Mouse (Mus musculus) testis, adult 2 months (tissue): ENCODE data around the gene Proser2. TPM values are rescaled to one million over a fixed set of nuclear protein-coding genes. Genes with fewer than 3 reads are reported as not detected.

ENCODE experiments used
- H3K27ac ChIP-seq: fragments of 200-500 bp; 2 replicates; pipeline ENCODE4 v1.5.1; 2012; ENCODE audit warnings: low read depth, low read length; ENCODE audit not compliant: control insufficient read depth, insufficient read depth
- H3K27me3 ChIP-seq: fragments of 200-500 bp; 2 replicates; pipeline ENCODE4 v1.6.1; 2012; ENCODE audit warnings: mild to moderate bottlenecking, low read length, moderate library complexity; ENCODE audit not compliant: control insufficient read depth, insufficient read depth
- H3K36me3 ChIP-seq: fragments of 200-500 bp; 2 replicates; pipeline ENCODE4 v1.6.1; 2012; ENCODE audit warnings: mild to moderate bottlenecking, low read length; ENCODE audit not compliant: control insufficient read depth, insufficient read depth
- H3K4me1 ChIP-seq: fragments of 200-500 bp; 2 replicates; pipeline ENCODE4 v1.6.1; 2012; ENCODE audit warnings: low read length; ENCODE audit not compliant: control insufficient read depth, insufficient read depth
- H3K4me3 ChIP-seq: fragments of 200-500 bp; 2 replicates; pipeline ENCODE4 v1.5.1; 2012; ENCODE audit warnings: low read depth, mild to moderate bottlenecking, low read length, moderate library complexity, mixed read lengths; ENCODE audit not compliant: control insufficient read depth
- CTCF ChIP-seq: fragments of 200-500 bp; IDR thresholded peaks from 2 replicates; pipeline ENCODE4 v1.5.1; 2012; ENCODE audit warnings: low read depth, mild to moderate bottlenecking, inconsistent platforms, low read length, moderate library complexity; ENCODE audit not compliant: control insufficient read depth, insufficient read depth, insufficient replicate concordance
- POLR2A ChIP-seq: fragments of 200-500 bp; IDR thresholded peaks from 2 replicates; pipeline ENCODE4 v1.6.1; 2012; ENCODE audit warnings: low read depth, mild to moderate bottlenecking, inconsistent platforms, low read length, moderate library complexity; ENCODE audit not compliant: control insufficient read depth
- polyA plus RNA-seq: library from polyadenylated mRNA; depleted of rRNA; stranded (reverse); fragments of >200 nt; gene quantifications from 2 replicates; pipeline ENCODE4 v1.2.3, GENCODE M21; 2012; rRNA removed

Gene Proser2
- 1.3 and 1.9 TPM in 2 replicates for polyA plus RNA-seq

DNA sequence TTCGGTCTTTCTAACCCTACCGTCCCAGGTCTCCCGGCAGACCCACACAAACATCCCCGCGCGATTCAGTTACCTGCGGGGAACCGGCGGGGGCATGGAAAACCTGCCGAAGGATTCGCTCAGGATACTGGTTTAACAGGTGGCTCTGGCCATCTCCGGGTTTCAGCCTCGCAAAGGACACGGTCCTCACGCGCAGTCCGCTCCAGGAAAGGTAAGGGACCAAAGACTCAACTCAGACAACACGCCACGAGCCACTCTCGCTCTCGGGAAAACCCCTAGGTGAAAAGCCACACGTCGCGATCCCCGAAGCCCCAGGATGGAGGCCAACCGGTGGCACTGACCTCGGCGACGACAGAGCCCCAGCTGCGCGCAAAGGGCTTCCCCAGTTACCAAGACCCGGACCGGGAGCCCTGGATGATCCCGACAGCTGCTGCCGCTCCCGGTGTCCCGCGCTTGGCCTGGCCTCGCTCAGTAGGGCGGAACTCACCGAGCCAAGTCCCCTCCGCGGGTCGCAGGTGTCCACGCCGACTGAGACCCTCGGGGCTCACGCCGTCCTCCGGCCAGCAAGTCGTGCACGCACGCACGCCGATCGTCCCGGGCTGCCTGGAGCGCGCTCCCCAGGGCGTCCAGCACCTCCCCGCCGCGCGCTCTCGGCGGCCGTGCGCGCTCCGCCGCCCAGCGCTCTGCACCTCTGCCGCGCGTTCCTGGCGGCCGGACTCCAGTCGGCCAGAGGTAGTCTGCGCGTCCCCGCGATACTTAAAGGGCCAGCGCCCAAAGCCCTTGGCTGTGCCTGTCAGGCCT, at the start of gene Proser2:
Proser2 (minus strand) TSS at position 657 of the 801 bp plus-strand sequence.
- Histone ChIP-seq H3K27ac (peak within 1 kb of the TSS; percentile 47), H3K36me3 (no peaks in the 10 kb centered on the region), H3K4me1 (peaks cover 4% of the 10 kb centered on the region), H3K27me3 (no peaks in the 10 kb centered on the region), H3K4me3 (peak within 1 kb of the TSS; percentile 91)
- TF ChIP-seq POLR2A = peak; percentile 31; the same call in 1 of the 2 replicates
- no peak for TF ChIP-seq CTCF

DNA sequence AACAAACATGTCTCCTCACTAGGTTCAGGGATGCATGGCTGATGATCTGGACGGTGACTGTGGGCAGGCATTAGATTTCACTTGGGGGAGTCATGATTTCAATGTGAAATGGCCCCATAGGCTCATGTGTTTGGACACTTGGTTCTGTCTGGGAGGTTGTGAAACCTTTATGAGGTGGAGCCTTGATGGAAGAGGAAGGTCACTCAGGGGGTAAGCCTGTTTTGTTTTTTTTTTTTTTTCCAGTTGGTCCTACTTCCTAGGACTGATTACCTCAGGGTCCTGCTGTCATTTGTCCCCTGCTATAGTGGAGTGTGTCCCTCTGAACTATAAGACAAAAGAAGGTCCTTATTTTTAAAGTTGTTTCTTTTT, 49.7 kb upstream of the Proser2 start:
- Histone ChIP-seq H3K36me3 (no peaks in the 10 kb centered on the region), H3K4me3 (no peak overlapping the region), H3K27ac (no peak overlapping the region), H3K27me3 (no peaks in the 10 kb centered on the region), H3K4me1 (no peaks in the 10 kb centered on the region)
- TF ChIP-seq POLR2A (no peak), CTCF (no peak)

DNA sequence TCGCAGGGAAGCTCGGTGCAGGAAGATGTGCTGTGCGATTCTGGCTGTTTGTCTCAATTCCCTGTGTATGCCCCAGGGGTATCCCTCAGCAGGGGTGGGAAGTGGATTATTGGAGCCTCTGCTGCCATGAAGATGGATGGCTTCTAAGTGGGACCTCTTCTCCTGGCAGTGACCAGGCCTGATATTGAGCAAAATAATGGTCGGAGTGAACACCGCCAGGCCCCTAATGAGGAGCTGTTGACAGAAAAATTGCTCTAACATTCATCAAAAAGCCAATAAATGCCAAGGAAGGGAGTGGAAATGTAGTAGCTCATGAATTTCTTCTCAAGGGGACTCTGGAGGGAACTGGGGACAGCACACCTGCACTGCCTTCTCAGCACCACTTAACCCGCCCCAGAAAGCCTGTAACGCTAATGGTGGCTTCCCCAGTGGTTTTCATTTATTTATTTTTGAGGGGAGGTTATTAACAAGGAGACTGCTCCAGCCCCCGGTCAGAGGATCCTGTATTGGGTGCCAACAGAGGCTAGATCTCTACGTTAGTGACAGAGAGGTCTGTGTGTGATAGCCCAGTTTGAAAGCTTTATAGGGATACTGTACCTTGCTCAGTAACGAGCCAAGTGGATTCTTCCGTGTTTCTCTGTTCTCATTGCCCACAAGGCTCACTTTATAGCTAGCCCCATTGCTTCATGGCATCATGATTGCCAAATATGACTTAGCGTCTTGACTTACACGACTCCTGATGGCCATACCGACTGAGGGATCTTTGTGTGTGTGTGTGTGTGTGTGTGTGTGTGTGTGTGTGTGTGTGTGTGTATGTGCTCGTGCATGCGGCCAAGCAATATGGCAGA, 49.1 kb upstream of the Proser2 start:
- Histone ChIP-seq H3K27me3 (no peaks in the 10 kb centered on the region), H3K4me3 (no peak overlapping the region), H3K4me1 (no peaks in the 10 kb centered on the region), H3K36me3 (no peaks in the 10 kb centered on the region), H3K27ac (no peak overlapping the region)
- TF ChIP-seq CTCF (no peak), POLR2A (no peak)

DNA sequence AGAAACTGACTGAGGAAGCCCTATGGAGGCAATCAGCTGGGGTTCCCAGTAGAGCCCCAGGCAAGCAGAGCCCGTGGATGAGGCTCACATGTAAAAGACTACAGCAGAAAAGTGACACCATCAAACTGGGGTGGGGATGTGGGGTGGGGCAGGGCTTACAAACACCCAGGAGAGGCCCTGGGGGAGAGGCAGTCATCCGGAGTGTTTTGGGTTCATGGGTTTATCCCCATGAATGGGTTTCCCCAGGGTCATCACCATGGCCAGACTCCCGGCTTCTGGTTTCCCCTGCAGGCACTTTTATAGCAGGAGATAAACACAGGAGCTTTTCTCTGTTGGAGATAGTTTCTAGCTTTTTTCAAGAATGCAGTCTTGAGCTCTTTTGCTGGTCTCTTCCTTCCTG, 43.0 kb upstream of the Proser2 start:
- Histone ChIP-seq H3K27ac (no peak overlapping the region), H3K36me3 (no peaks in the 10 kb centered on the region), H3K4me1 (no peaks in the 10 kb centered on the region), H3K27me3 (no peaks in the 10 kb centered on the region), H3K4me3 (no peak overlapping the region)
- TF ChIP-seq CTCF (no peak), POLR2A (no peak)

DNA sequence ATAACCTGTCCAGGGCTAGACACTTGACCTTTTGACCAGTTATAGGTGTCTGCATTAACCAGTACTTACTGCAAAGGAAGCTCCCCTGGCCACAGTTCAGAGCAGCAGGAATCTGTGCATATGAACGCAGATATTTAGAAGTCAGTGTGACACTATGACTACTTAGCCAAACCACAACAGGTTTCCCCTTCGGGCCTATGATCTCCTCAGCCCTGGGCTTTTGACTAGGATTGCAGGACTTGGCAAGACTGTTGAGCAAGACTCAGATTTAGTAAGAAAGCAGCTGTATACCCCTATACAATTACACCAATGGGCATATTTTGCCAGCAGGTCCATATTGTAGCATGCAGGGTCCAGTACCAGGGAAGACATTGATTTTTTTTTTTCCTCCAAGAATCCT, 38.5 kb upstream of the Proser2 start:
- H3K4me1 ChIP-seq = no peaks in the 10 kb centered on the region
- no peaks in the 10 kb centered on the region for H3K27me3 ChIP-seq
- no peak overlapping the region for H3K27ac ChIP-seq
- H3K36me3 ChIP-seq = no peaks in the 10 kb centered on the region
- no peak overlapping the region for H3K4me3 ChIP-seq
- TF ChIP-seq POLR2A = no peak
- no peak for TF ChIP-seq CTCF

DNA sequence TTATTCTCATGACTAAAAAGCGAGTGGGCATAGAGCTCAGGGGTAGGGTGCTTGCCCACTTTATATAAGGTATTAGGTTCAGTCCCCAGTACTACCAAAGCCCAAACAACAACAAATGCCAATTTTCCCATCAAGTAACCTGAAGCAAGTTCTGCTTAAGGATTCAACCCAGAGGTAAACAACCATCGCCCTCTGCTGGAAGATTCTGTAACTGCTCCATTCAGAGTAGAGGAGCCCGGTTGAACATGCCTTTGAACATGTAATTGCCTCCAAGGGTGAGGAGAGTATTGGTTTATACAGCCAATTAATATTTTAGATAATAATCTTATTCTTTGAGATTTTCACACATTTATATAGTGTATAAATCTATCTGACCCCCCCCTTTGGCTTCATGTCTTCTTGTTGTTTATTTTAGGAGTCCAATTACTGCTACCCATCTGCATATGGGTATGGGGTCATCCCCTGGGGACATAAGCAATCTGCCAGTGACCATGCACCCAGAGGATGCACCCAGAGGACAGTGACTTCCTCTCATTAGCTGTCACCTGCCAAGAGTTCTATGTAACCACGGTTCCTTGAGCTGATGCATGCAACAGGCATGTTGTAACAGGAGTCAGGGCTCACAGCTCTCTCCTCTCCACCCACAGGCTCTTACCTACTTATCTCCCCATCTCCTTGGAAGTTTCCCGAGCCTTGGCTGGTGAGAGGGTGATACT, 38.0 kb upstream of the Proser2 start:
- Histone ChIP-seq H3K27me3 (no peaks in the 10 kb centered on the region), H3K27ac (no peak overlapping the region), H3K4me3 (no peak overlapping the region), H3K4me1 (no peaks in the 10 kb centered on the region), H3K36me3 (no peaks in the 10 kb centered on the region)
- TF ChIP-seq POLR2A (no peak), CTCF (no peak)

DNA sequence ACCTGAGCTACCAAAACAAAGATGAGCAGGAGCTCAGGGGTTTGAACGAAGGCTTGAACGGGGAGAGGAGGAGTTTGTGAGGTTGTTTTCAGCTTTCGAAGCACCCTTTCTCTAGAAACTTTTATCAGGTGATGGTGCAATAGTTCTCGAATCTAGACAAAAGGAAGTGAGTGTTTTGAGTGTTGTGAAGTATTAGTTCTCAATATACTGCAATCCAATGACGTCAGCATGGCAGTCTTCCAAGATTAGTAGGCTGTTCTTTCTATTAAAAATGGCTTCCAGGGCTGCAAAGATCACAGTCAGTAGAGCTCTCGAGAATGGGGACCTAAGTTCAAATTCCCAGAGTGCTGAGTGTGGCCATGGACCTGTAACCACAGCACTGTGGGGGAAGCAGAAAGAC, 35.8 kb upstream of the Proser2 start:
- no peaks in the 10 kb centered on the region for H3K36me3 ChIP-seq
- no peak for TF ChIP-seq CTCF
- no peak for TF ChIP-seq POLR2A

More for the DNA sequence above, 35.8 kb upstream of the Proser2 start:
- no peak overlapping the region for H3K27ac ChIP-seq
- no peaks in the 10 kb centered on the region for H3K4me1 ChIP-seq
- H3K4me3 ChIP-seq = no peak overlapping the region
- H3K27me3 ChIP-seq = no peaks in the 10 kb centered on the region
